Mouse (Mus musculus): ENCODE results near the gene Gm20716.

The Gm20716 gene

GRCm38 (mm10) chr2:168229116-168230025 is 793 bp downstream of the Gm20716 start:
- DNase-seq (ENCODE audit: low read depth, low spot score), result peak; percentile 35

GRCm38 (mm10) chr2:168223326-168223725 is 6.8 kb downstream of the Gm20716 start:
- DNase-seq (ENCODE audit: low read depth, low spot score), result no peak

DNA sequence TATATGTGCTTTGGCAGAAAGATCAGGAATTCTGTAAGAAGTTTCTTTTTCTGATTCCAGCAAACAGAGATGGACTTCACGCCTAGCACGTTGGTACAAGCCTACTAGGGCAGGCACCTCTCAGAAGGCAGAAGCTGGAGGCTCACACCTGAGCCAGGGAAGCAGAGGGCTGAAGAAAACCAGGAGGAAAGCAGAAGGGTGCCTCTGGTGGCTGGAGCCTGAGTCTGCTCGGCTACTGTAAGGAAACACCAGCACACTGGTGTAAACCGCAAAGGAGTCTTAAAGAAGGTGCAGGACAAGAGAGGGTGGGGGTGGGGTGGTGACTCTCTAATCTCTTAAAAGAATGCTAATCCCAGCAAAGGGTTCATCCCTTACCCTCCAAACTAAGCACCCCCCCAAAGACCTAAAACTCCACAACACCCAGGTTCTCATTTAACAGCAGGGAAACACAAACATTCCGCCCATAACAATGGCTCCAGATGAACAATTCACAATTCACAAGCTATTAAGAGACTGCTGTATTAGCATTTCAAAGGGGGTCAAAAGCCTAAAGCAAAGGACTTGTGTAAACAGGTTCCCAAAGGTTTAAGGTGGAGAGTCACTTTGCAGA is 16.3 kb downstream of the Gm20716 start:
- DNase-seq (ENCODE audit: low read depth, low spot score), result peak; percentile 91

GRCm38 (mm10) chr2:168207883-168208282 is 22.3 kb downstream of the Gm20716 start:
- DNase-seq (ENCODE audit: low read depth, low spot score), result no peak

DNA sequence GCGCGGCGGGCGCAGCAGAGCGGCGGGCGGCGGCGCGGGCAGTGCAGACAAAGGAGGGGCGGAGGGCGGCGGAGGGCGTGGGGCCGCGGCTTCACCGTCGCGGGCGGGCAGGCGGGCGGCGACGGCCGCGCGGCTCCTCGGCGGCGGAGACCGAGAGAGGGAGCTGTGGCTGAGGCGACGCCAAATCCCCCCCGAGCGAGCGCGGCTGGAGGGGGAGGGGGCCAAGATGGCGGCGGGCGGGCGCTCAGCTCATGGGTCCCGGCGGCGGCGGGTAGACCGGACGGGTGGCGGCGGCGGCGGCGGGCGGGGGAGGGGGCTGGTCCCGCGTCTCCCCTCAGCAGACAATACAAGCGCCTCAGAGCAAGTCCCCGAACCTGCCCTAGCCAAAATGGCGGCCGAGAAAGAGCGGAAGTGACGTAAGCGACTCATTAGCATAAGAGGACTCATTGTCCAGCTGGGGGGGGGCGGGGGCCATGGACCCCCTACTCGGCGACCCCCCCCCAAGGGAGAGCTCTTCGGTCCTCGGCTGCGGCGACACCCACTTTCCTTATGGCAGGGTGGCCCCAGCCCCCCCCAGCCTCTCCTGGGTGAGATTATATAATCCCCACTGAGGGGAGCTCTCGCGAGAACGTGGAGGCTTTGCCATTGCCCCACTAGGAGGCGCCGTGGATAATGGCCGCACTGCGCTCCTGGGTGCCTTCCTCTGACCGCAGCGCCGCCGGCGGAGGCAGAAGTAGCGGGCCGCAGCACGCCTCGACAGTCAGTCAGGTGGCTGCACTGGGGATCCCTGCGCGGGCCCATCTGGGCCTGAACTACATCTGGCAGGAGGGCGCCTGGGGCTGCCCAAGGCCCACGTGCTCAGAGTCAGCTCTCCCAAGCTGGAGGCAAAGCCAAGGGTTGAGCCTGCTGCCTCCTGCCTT is 23.2 kb downstream of the Gm20716 start, which contains the start of gene Adnp:
Gene Adnp, minus strand, starts transcription at position 388 of the 920 bp plus-strand sequence.
- DNase-seq (ENCODE audit: low read depth, low spot score), result peak; percentile 98

DNA sequence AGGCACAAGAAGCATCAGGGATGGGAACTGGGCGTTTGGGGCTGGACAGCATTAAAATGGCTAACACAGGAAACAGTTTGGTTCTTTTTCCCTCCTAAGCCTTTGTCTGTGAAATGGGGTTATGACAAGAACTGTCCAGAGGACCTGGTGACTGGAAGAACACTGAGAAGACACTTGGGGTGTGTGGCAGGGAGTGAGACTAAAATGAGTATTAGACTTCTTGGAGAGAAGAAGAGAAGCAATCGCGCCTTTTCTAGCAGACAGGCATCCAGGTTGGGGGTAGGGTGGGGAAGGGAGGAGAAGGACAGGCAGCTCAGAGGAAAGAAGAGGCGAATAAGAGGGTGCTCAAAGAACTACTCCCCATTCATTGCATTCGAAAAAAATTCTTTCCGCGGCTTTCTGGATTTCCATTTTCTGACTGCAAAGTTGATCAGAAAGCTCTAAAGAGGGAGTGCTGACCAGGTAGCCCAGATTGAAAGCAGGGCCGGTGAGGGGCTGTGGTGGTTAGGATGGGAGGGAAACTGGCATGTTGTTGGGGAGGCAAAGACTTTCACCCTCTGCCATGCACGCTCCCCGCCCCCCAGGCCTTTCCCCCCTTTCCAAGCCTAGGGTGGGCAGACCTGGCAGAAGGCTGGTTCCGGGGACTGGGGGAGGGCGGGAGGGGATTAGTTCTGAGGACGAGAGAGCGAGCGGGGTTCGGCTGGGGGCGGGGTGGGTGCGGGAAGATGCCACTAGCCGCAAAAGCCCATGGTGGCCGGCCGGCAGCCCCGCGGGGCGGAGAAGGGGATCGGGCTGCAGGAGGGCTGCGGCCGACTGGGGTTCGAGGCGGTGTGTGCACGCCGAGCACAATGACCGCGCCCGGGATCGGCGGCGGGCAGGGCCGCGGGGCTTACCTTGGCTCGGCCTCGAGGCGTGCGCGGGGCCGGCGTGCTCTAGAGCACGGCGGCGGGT is 24.2 kb downstream of the Gm20716 start:
- peak; percentile 38 for DNase-seq (ENCODE audit: low read depth, low spot score)

DNA sequence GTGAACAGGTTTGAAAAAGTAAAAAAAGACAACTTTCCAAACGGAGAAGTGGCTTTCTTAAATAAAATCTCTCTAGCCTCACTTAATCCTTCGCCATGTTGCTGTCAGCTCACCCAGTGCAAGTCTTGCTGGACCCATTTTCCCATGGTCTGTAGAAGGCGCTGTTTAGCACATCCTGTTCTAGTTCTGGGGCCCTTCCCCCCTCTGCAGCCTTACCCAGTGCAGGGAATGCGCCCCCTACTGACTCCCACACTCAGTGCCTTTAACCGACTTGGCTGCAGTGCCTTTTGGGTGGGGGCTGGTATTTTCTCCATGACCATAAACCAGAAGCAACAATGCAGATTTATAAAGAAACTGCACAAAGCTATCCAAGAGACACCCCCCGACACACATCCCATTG is 24.9 kb downstream of the Gm20716 start:
- DNase-seq (ENCODE audit: low read depth, low spot score), result peak; percentile 98

- peak; percentile 56 for DNase-seq (ENCODE audit: low read depth, low spot score)
Measured at GRCm38 (mm10) chr2:168204476-168204999, 25.6 kb downstream of the Gm20716 start.

DNA sequence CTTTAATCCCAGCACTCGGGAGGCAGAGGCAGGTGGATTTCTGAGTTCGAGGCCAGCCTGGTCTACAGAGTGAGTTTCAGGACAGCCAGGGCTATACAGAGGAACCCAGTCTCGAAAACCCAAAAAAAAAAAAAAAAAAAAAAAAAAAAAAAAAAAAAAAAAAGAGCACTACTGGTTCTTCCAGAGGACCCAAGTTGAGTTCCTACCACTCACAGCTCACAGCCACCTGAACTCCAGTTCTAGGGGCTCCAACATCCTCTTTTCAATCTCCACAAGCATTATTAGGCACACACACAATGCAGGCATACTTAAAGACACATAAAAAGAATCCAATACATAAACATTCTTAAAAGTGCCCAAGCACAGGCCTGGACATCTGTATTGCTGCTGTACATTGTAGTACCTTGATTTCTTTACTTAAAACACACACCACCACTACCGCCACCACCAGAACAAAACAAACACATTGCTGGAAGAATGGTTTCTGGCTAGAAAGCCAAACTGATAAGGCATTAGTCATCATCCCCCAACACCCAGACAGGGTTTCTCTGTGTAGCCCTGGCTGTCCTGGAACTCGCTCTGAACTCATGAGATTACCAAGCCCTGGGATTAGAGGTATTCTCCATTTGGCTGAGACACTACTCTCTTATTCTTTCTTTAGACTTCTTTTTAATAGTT is 30.0 kb downstream of the Gm20716 start:
- no peak for DNase-seq (ENCODE audit: low read depth, low spot score)

- no peak for DNase-seq (ENCODE audit: low read depth, low spot score)
Measured at GRCm38 (mm10) chr2:168199476-168199875, 30.7 kb downstream of the Gm20716 start.

- DNase-seq (ENCODE audit: low read depth, low spot score), result no peak
Measured at GRCm38 (mm10) chr2:168198421-168198820, 31.7 kb downstream of the Gm20716 start.

GRCm38 (mm10) chr2:168195721-168196120 is 34.4 kb downstream of the Gm20716 start:
- DNase-seq (ENCODE audit: low read depth, low spot score), result peak; percentile 83

- DNase-seq (ENCODE audit: low read depth, low spot score), result no peak
Measured at GRCm38 (mm10) chr2:168193685-168194084, 36.5 kb downstream of the Gm20716 start.

- DNase-seq (ENCODE audit: low read depth, low spot score), result no peak
Measured at GRCm38 (mm10) chr2:168191856-168192255, 38.3 kb downstream of the Gm20716 start.

DNA sequence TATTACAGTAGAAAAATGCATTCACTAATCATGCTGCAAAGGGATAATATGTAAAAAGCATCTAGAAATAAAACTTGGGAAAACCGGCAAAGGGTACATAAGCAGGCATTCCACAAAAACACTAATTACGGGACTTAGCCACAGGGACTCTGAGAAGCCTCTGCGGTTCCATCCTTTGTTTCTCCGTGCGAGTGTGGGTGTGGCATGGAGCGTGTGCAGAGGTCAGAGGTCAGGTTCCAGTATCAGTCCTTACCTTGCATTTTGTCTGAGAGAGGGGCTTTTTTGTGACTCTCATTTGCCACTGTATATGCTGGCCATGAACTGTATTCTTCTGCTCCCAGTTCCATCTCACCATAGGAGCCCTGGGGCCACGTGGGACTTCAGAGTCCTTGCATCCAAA is 54.2 kb downstream of the Gm20716 start:
- peak; percentile 71 for DNase-seq (ENCODE audit: low read depth, low spot score)

GRCm38 (mm10) chr2:168170167-168170685 is 59.9 kb downstream of the Gm20716 start:
- peak; percentile 73 for DNase-seq (ENCODE audit: low read depth, low spot score)

GRCm38 (mm10) chr2:168169800-168170113 is 60.4 kb downstream of the Gm20716 start:
- DNase-seq (ENCODE audit: low read depth, low spot score), result no peak

GRCm38 (mm10) chr2:168168892-168169799 is 61.0 kb downstream of the Gm20716 start:
- peak; percentile 78 for DNase-seq (ENCODE audit: low read depth, low spot score)

DNA sequence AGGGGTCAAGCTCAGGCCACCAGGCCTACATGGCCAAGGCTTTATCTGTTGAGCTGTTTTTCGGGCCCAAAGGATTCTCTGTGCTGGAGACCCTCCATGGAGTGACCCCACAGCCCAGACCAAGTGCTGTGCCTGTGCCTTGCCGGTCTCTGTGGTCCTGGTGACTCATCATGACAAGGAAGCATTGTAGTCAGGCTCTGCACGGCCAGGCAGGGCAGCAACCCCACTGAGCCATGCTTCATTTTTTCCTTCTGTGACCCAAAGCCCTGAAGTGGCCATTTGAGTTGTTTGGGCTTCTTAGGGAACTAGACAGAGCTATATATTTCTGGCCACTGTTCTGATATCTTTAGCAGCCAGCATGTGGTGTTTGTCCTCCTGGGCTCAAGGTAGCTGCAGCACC is 62.4 kb downstream of the Gm20716 start:
- no peak for DNase-seq (ENCODE audit: low read depth, low spot score)
